Mouse (Mus musculus) brain, embryonic 14.5 days (tissue): ENCODE results near the gene Ndufa6.

Source experiments
- CTCF ChIP-seq: fragments of 200-500 bp; IDR thresholded peaks from 2 replicates; pipeline ENCODE4 v1.5.1; 2012; ENCODE audit warnings: inconsistent platforms, mild to moderate bottlenecking, moderate library complexity, borderline replicate concordance; ENCODE audit not compliant: insufficient read depth, insufficient read length; ENCODE audit errors: extremely low read depth
- POLR2A ChIP-seq: fragments of 200-500 bp; IDR thresholded peaks from 2 replicates; pipeline ENCODE4 v1.6.1; 2012; ENCODE audit warnings: mild to moderate bottlenecking, inconsistent platforms, borderline replicate concordance; ENCODE audit not compliant: poor library complexity, insufficient read depth, insufficient read length, severe bottlenecking; ENCODE audit errors: extremely low read depth

GRCm38 (mm10) chr15:82350349-82350748 is 3.8 kb downstream of the Ndufa6 start:
- TF ChIP-seq CTCF: no peak
- no peak for TF ChIP-seq POLR2A
